Mouse (Mus musculus): Measurements from ENCODE around the gene Clcn7.

DNA sequence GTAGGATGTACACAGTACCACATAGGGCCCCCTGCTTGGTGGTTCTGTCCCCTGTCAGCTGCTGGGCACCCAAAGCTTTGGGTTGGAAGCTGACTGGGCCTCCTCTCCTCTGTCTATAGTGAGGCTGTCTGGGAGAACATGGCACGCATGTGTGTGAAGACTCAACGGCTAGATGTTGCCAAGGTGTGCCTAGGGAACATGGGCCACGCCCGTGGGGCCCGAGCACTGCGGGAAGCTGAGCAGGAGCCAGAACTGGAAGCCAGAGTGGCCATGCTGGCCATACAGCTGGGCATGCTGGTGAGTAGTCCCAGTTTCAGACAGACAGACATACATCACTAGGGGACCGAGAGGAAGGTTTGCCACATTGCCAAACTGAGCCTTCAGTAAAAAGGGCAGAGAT is 46.5 kb upstream of the Clcn7 start:
- TF ChIP-seq CTCF (IDR thresholded peaks at IDR 0.05; ENCODE audit: insufficient read depth, low read depth, low read length) = no peak
- TF ChIP-seq POLR2A (IDR thresholded peaks at IDR 0.05; ENCODE audit: insufficient read depth, low read depth, low read length) = no peak

All from olfactory bulb, adult 2 months (tissue).